Mouse (Mus musculus): ENCODE results near the gene Gm28035. TPM values are rescaled to one million over a fixed set of nuclear protein-coding genes. Genes with fewer than 3 reads are reported as not detected.
A peak's percentile ranks its signal among the peaks of the same experiment; 100 is the strongest.

The Gm28035 gene
- total and polyA plus RNA-seq, 3 experiments = 4.6 to 7.6 (median 6.0) TPM

- DNase-seq = no peak
- no peak overlapping the region for H3K4me3 ChIP-seq
- H3K27ac ChIP-seq = no peak overlapping the region
- intact Hi-C loops (cut with DNase I) = no loop called here
- no peaks in the 10 kb centered on the region for H3K79me2 ChIP-seq (replicated peaks; ENCODE audit: control insufficient read depth, insufficient read depth, low read length)
- no peaks in the 10 kb centered on the region for H3K36me3 ChIP-seq (ENCODE audit: control insufficient read depth, insufficient read depth, low read length)
- no peaks in the 10 kb centered on the region for H3K27me3 ChIP-seq (ENCODE audit: control insufficient read depth, insufficient read depth, low read length)
- no peaks in the 10 kb centered on the region for H3K4me1 ChIP-seq (ENCODE audit: control insufficient read depth, insufficient read depth, low read length)
- whole genome bisulfite sequencing = 93% methylated on average over 2 of the region's 2 CpGs
- no peak for TF ChIP-seq EP300 (IDR thresholded peaks at IDR 0.05; ENCODE audit: insufficient read depth, low read depth, low read length)
- TF ChIP-seq CTCF (IDR thresholded peaks at IDR 0.05) = no peak
- no peak for TF ChIP-seq POLR2A (IDR thresholded peaks at IDR 0.05; ENCODE audit: insufficient read depth, low read depth, low read length)
- no peak overlapping the region for H3K9ac ChIP-seq (ENCODE audit: low read depth, low read length)
These were observed 71.1 kb downstream of the Gm28035 start for GRCm38 (mm10) chr2:30311481-30311880.

- WGBS = 93% methylated on average over 4 of the region's 4 CpGs
- H3K79me2 ChIP-seq (replicated peaks; ENCODE audit: control insufficient read depth, insufficient read depth, low read length) = no peaks in the 10 kb centered on the region
- no peak overlapping the region for H3K4me3 ChIP-seq
- intact Hi-C loops (cut with DNase I) = no loop called here
- no peaks in the 10 kb centered on the region for H3K36me3 ChIP-seq (ENCODE audit: control insufficient read depth, insufficient read depth, low read length)
- no peak for DNase-seq
- no peak overlapping the region for H3K27ac ChIP-seq
- H3K27me3 ChIP-seq (ENCODE audit: control insufficient read depth, insufficient read depth, low read length) = no peaks in the 10 kb centered on the region
- H3K4me1 ChIP-seq (ENCODE audit: control insufficient read depth, insufficient read depth, low read length) = no peaks in the 10 kb centered on the region
- TF ChIP-seq EP300 (IDR thresholded peaks at IDR 0.05; ENCODE audit: insufficient read depth, low read depth, low read length) (no peak), CTCF (IDR thresholded peaks at IDR 0.05) (peak; percentile 22; the same call in 1 of the 2 replicates)
- H3K9ac ChIP-seq (ENCODE audit: low read depth, low read length) = no peak overlapping the region
These were observed 75.8 kb downstream of the Gm28035 start for GRCm38 (mm10) chr2:30316136-30316535.

GRCm38 (mm10) chr2:30316955-30317354 lies 76.6 kb downstream of the Gm28035 start:
- no peak overlapping the region for H3K9ac ChIP-seq (ENCODE audit: low read depth, low read length)
- H3K27ac ChIP-seq = no peak overlapping the region
- no peak overlapping the region for H3K4me3 ChIP-seq
- no peaks in the 10 kb centered on the region for H3K79me2 ChIP-seq (replicated peaks; ENCODE audit: control insufficient read depth, insufficient read depth, low read length)
- no peaks in the 10 kb centered on the region for H3K4me1 ChIP-seq (ENCODE audit: control insufficient read depth, insufficient read depth, low read length)
- no peak for TF ChIP-seq CTCF (IDR thresholded peaks at IDR 0.05)
- no peak for TF ChIP-seq EP300 (IDR thresholded peaks at IDR 0.05; ENCODE audit: insufficient read depth, low read depth, low read length)
- TF ChIP-seq POLR2A (IDR thresholded peaks at IDR 0.05; ENCODE audit: insufficient read depth, low read depth, low read length) = no peak
- intact Hi-C loops (cut with DNase I) = no loop called here
- H3K27me3 ChIP-seq (ENCODE audit: control insufficient read depth, insufficient read depth, low read length) = no peaks in the 10 kb centered on the region
- 93% methylated on average over 5 of the region's 5 CpGs for WGBS
- no peak for DNase-seq
- H3K36me3 ChIP-seq (ENCODE audit: control insufficient read depth, insufficient read depth, low read length) = no peaks in the 10 kb centered on the region

GRCm38 (mm10) chr2:30319260-30319659 lies 78.9 kb downstream of the Gm28035 start:
- H3K36me3 ChIP-seq (ENCODE audit: control insufficient read depth, insufficient read depth, low read length) = no peaks in the 10 kb centered on the region
- H3K4me1 ChIP-seq (ENCODE audit: control insufficient read depth, insufficient read depth, low read length) = no peaks in the 10 kb centered on the region
- H3K9ac ChIP-seq (ENCODE audit: low read depth, low read length) = no peak overlapping the region
- intact Hi-C loops (cut with DNase I) = no loop called here
- H3K27ac ChIP-seq = no peak overlapping the region
- 73% methylated on average over 4 of the region's 4 CpGs for WGBS
- TF ChIP-seq EP300 (IDR thresholded peaks at IDR 0.05; ENCODE audit: insufficient read depth, low read depth, low read length) (no peak), POLR2A (IDR thresholded peaks at IDR 0.05; ENCODE audit: insufficient read depth, low read depth, low read length) (no peak), CTCF (IDR thresholded peaks at IDR 0.05) (no peak)
- no peaks in the 10 kb centered on the region for H3K27me3 ChIP-seq (ENCODE audit: control insufficient read depth, insufficient read depth, low read length)
- H3K79me2 ChIP-seq (replicated peaks; ENCODE audit: control insufficient read depth, insufficient read depth, low read length) = no peaks in the 10 kb centered on the region
- DNase-seq = no peak
- no peak overlapping the region for H3K4me3 ChIP-seq

DNA sequence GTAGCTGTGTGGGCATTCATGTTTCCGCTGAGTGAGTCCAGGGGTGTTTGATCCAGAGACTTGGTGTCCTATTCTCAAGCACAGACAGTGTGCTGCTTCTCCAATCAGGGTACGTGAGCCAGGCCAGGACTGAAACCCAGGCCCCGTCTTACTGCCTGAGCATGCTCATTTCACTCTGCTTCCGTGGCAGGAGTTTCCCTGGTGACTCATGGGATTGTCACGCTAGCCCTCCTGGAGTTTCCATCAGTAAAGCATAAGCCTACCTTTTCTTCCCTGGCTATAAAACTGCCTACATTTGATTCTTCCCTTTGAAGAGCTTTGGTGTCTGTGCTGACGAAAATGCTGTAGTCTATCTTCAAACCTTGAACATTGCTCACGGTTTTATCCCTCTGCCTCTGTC lies 82.7 kb downstream of the Gm28035 start:
- Histone ChIP-seq H3K27me3 (ENCODE audit: control insufficient read depth, insufficient read depth, low read length) (no peaks in the 10 kb centered on the region), H3K79me2 (replicated peaks; ENCODE audit: control insufficient read depth, insufficient read depth, low read length) (no peaks in the 10 kb centered on the region), H3K4me1 (ENCODE audit: control insufficient read depth, insufficient read depth, low read length) (no peaks in the 10 kb centered on the region), H3K9ac (ENCODE audit: low read depth, low read length) (no peak overlapping the region), H3K36me3 (ENCODE audit: control insufficient read depth, insufficient read depth, low read length) (no peaks in the 10 kb centered on the region), H3K4me3 (no peak overlapping the region), H3K27ac (no peak overlapping the region)
- WGBS = 85% methylated on average over 7 of the region's 7 CpGs
- intact Hi-C loops (cut with DNase I) = no loop called here
- TF ChIP-seq CTCF (IDR thresholded peaks at IDR 0.05) (no peak), EP300 (IDR thresholded peaks at IDR 0.05; ENCODE audit: insufficient read depth, low read depth, low read length) (no peak), POLR2A (IDR thresholded peaks at IDR 0.05; ENCODE audit: insufficient read depth, low read depth, low read length) (no peak)
- no peak for DNase-seq

- no peak for TF ChIP-seq CTCF (IDR thresholded peaks at IDR 0.05)
- TF ChIP-seq EP300 (IDR thresholded peaks at IDR 0.05; ENCODE audit: insufficient read depth, low read depth, low read length) = no peak
- Histone ChIP-seq H3K9ac (ENCODE audit: low read depth, low read length) (no peak overlapping the region), H3K27ac (no peak overlapping the region), H3K36me3 (ENCODE audit: control insufficient read depth, insufficient read depth, low read length) (no peaks in the 10 kb centered on the region), H3K79me2 (replicated peaks; ENCODE audit: control insufficient read depth, insufficient read depth, low read length) (no peaks in the 10 kb centered on the region), H3K4me3 (no peak overlapping the region), H3K27me3 (ENCODE audit: control insufficient read depth, insufficient read depth, low read length) (no peaks in the 10 kb centered on the region), H3K4me1 (ENCODE audit: control insufficient read depth, insufficient read depth, low read length) (no peaks in the 10 kb centered on the region)
- intact Hi-C loops (cut with DNase I) = no loop called here
- WGBS = 94% methylated on average over 5 of the region's 5 CpGs
- no peak for DNase-seq
These were observed 84.9 kb downstream of the Gm28035 start for GRCm38 (mm10) chr2:30325296-30325695.
